Mouse (Mus musculus) cerebral cortex, adult 2 months (tissue): ENCODE results near the gene Nfix.

Experiments
- WGBS: fragments of 180-500 bp; shearing (Covaris S2); methylation state at CpG from one replicate; pipeline ENCODE4 v1.1.7; 2018; 5-methylcytosine and 5-hydroxymethylcytosine counted together

Gene Nfix

DNA sequence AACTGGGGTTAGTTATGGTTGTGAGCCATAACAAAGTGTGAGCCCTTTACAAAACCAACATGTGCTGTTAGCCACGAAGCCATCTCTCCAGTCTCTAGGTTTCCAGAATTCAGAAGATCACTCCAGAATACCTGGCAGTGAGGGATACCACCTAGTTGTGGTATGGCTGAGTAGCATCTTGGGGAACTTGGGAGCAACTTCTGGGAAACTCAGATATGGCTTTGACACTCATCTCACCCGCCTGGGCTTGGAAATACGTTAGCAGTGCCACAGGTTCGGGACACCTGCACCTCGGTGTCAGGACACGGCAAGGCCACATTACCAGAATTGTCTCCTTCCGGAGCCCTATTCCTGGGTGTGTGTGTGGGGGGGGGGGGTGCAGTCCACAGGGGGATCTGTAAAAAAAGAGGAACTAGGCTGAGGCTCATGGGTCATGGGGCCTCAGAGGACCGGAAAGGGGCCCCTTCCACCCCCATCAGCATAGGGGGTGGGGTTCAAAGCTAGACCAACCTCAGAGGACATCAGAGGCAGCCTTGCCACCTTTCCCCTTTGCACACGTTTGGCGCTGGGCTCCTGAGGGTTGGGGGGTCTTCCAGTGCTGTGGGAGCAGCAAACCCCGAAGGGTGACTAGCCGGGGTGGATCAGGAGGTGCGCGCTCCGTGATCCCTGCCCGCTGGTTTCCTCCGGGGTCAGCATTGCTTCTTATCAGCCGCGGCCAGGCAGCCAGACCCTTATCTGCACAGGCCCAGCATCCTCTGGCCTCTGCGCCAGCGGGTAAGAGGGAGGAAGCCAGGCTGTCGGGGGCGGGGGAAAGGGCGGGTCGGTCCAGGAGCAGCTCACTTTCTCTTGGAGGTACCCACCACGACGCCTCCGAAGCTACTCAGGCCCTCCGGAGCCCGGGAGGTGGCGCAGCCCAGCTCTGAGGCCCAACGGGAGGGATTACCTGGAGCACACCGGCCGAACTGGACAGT lies 98.9 kb downstream of the Nfix start, which contains the start of gene Lyl1:
Gene Lyl1, plus strand, starts transcription at position 517 of the 971 bp plus-strand sequence.
- 29% methylated on average over 34 of the region's 34 CpGs for WGBS

DNA sequence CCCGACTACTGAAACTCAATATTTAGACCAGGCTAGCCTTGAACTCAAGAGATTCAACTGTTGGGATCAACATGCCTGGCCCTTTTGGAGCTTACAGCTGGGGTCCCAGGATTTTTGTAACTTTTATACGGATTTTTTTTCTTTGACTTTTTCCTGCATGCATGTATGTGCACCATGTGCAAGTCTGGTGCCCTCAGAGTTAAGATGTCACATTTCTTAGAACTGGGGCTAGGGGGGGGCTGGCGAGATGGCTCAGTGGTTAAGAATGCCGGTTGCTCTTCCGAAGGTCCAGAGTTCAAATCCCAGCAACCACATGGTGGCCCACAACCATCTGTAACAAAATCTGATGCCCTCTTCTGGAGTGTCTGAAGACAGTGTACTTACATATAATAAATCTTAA lies 99.6 kb downstream of the Nfix start:
- WGBS = 60% methylated on average over 5 of the region's 5 CpGs

DNA sequence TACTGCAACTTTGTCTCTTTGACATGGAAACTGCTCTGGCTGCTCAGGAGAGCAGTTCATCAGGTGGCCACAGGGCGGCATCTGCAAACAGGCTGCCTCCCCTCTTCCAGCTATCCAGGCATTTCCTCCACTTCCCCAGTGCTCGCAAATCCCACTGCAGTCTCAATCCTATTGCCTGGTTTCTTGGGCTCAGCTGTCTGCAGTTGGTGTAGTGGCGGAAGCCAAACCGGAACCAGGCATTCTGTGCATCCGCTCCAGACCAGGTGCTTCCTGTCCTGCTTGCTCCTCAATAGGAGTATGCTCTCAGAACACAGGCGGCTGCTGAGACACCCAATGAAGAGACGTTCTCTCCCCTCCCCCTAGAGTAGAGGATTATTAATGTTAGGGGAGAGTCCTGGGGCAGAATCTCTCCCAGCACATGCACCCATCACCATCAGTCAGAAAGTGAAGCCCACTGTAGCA lies 100.3 kb downstream of the Nfix start:
- 23% methylated on average over 7 of the region's 7 CpGs for WGBS

DNA sequence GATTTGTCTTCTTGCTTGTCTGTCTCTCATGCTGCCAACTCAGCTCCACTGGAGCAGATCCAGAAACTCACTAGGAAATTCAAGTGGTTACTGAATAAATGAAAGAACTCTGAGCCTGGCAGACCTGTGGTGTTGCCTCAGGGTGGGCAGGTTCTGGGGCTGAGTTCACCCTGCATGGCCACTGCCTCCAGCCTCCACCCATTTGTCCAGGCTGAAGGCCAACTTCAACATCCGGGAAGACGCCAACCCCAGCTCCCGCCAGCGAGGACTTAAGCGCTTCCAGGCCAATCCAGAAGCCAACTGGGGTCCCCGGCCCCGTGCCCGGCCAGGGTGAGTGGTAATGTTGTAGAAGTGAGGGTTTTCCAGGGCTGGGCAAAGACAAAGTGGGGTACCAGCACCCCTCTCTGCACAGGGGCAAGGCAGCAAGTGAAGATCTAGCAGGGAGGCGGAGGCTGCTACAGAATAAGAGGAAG lies 101.2 kb downstream of the Nfix start:
- WGBS = 38% methylated on average over 9 of the region's 9 CpGs

DNA sequence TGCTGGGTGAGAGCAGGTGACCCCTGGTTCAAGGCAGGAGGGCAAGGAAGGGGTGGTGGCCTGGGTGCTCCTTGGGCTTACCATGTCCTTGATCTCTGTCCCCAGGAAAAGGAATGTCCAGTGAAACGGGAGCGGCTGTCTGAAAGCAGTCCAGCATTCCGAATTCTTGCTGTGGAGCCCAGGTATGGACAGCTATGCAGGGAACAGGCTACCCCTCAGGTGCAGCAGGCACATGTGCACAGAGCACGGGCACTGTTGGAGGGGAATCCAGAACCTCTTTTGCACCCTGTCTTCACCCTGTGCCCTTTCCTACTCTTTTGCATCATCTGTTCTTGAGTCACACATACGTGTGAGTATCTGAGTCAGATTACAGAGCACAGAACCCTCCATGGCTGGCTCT lies 101.9 kb downstream of the Nfix start:
- WGBS = 85% methylated on average over 5 of the region's 5 CpGs

DNA sequence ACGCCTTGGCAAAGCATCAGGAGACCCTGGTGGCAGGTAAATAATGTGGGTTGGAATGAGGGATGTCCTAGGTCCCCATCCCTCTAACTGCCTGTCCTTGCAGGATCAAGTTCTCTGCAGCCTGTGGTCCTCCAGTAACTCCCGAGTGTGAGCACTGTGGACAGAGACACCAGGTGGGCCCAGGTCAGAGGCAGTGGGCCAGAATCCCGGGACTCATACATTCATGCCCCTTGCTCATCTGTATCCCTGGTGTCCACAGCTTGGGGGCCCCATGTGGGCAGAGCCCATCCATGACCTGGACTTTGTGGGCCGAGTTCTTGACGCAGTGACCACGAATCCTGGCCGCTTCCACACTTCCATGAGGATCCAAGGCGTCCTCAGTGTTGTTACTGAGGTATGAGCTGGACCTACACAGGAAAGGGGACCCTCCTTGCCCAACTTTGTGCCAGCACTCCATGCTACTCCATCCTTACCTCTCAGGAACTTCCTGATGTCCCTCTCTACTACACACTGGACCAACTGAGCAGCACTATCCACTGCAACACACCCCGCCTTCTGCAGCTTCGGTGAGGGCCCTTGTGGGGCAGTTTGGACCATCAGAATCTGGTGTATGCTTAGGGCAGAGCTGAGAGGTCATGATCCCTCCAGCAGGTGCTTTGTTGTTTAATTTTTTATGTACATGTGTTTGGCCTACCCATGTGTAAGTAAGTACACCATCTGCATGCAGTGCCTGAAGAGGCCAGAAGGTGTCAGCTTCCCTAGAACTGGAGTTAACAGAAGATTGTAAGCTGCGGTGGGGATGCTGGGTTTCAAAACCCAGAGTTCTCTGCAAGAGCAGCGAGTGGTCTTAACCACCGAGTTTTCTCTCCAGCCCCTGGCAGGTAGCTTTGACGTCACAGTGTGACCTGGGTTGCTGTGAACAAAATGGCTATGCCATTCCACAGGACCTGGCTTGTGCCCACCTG lies 102.7 kb downstream of the Nfix start:
- WGBS = 79% methylated on average over 14 of the region's 14 CpGs

DNA sequence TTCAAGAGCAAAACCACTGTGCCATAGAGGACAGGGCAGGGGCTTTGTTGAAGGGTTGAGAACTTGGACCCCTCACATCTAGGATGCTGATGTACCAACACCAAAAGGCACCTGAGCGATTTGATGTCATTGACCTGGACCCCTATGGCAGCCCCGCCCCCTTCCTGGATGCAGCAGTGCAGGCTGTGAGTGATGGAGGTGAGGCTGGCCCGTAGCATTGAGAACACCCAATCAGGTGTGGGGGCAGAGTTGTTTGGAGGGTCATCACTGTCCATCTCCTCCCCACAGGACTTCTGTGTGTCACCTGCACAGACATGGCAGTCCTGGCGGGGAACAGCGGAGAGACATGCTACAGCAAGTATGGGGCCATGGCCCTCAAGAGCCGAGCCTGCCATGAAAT lies 105.0 kb downstream of the Nfix start:
- WGBS = 88% methylated on average over 6 of the region's 6 CpGs

DNA sequence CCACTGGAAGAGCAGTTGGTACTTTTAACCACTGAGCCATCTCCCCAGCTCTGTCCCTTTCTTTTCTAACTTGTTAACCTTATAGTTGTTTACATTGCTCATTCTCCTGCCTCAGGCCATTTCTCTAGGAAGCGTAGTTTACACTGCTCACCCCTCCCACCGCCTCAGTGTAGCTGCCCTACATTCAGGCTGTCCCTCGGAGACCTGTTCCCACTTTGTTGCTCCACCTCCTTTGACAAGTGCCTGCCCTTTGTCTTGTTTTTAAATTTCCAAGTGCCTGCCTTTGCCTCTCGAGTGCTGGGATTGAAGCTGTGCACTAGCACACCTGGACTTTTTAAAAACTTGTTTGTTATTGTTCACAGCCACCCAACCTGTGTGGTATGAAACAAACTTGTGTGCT lies 106.8 kb downstream of the Nfix start:
- WGBS = 70% methylated on average over 4 of the region's 4 CpGs

DNA sequence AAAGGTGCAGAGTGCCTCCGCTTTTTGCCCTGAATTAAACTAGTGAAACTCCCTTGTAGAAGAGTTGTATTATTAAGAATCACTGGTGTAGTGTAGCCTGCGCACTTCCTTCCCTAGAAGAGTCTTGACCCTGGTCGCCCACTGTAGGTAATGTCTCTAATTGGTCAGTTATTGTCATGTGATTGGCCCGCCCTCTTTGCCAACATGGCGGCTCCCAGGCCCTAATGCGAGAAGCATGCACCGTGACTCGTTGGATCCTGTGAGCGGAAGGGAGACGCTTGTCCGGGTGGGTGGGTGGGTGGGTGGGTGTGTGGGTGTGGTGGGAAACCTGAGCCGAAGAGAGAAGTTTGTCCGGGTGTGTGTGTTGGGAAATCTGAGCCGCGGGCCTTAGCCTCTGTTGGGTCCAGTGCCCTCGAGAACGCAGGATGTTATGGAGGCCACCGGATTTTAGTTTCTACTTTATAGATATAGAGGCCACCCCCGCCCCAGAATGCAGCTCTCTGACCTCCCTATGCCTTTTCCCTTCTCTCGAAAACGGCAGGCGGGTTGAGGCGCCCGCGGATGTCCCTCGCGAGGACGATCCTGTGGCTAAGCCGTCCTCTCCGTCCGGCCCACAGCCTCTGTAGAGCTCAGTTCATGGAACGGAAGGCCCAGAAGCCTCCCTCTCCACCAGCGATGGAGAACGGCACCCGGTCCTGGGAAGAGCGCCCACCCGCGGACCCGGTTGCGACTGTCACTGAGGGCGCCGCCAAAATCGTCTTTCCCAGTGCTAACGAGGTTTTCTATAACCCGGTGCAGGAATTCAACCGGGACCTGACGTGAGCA lies 110.8 kb downstream of the Nfix start:
- under 1% methylated on average over 47 of the region's 47 CpGs for WGBS

DNA sequence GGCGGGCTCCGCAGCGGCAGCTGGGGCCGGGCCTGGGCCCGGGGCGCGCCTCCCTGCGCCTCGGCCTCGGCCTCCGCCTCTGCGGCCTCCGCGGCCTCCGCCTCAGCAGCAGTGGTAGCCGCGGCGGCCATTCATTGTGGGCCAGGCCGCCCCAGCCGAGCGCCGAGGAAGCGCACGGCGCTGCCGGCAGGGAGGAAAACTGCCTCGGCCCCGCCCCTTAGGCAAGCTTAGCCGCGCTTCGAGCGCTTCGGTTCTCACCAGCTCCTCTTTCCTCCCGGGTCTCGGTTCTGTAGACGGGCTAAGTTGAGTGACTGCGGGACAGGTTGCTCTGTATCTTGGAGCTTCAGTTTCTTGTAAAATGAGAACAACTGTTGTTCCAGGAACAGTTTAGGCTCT lies 112.4 kb downstream of the Nfix start, which contains the start of gene Nacc1:
Gene Nacc1, minus strand, starts transcription at position 158 of the 396 bp plus-strand sequence.
- under 1% methylated on average over 37 of the region's 37 CpGs for WGBS

DNA sequence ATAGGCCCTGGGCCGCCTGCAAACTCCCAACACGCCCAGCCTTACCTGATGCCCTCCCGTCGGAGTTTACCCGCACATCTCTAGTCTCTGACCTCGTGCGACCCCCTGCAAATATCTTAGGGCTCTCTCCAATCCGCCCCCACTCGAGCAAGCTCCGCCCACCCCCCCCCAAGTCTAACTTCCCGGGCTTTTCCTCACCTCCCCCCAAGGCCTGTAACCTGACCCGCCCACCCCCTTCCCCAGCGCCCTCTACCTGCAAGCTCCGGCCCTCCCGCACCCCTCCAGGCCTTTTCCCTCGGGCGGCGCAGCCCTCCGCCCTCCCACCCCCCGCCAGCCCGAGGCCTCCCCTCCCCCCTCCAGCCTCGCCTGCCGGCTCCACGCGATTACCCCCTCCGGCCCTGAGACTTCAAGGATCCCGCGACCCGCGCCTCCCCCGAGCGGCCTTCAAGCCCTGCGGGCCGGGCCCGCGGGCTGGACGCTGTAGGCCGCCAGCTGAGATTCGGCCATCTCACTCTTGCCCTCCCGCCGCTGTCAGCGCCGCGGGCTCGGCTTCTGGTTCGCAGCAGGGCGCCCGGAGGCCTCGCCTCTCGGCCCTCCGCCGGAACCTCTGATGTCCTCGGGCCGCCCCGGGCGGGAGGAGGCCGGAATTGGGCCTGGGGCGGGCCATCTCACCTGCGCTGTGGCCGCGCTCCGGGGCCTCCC lies 113.0 kb downstream of the Nfix start:
- under 1% methylated on average over 57 of the region's 62 CpGs for WGBS

DNA sequence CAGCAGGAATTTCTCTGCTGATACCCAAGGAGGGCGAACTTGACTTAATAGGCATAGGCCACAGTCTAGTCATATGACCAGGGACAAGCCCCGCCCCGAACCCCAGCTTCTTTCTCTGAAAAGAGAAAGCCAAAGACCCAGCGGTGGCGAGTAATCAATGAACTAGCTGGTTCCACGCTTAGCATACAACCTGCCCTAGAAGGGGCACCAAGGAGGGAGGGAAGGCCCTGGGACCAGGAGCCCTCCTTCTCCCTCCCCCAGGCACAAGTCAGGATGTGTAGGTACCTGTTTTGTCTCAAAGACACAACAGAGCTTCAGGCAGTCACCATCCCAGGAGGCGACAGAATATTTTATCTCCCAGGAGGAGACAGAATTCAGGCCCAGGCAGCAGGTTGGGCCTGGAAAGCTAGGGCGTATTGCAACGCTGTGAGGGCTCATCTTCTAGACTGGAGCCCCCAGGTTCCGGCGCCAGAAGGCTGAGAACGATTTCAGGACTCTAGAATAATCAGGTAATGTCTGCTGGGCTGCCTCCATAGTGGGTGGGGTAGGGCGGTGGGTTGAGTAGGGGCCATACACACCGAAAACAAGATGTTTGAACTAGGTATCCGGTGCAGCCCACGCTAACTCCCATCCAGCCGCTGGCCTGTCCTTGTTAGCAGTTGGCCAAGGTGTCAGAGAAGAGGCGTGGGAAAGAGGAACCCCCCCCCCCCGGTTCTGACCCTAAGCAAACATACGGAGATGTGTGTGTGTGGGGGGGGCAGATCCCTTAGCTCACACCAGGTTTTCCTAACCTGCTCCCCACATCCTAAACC lies 113.7 kb downstream of the Nfix start, which contains the start of gene Trmt1:
Gene Trmt1, plus strand, starts transcription at position 117 of the 812 bp plus-strand sequence.
- 6% methylated on average over 20 of the region's 20 CpGs for WGBS

DNA sequence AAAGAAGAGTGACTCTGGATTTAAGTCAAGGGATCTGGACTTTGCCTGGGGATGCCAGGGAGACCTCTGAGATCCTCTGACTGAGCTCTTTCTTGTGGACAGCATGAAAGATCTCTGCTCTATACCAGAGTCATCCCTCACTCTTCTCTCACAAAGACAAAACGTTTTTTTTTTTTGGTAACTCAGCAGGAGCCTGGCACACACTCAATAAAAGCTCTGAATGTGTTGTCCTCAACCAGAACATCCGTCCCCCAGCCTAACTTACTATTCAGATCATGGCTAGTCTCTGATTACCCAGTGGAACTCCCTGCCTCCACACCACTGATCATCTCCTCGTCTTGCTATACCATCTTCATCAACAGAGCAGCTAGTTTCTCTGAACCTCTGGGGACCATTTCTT lies 115.6 kb downstream of the Nfix start:
- WGBS = 22% methylated on average over 3 of the region's 3 CpGs

DNA sequence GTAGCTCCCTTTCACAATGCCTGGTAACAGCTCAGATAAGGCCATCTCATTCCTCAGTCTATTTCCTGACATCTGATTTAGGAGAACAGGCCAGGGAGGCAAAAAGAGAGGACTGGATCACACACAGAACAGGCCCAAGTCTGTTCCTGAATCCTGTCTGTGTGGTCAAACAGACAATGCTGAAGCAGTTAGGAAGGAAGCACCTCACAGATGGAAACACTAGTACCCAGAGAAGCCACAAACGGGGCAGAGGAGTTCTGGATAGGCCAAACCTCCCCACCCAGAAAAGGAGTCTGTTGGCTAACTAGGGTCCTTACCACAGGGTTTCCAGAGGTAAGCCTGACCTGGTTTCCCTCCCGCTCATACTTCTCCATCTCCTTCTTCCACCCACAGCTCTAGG lies 117.9 kb downstream of the Nfix start:
- WGBS = 54% methylated on average over 2 of the region's 2 CpGs

DNA sequence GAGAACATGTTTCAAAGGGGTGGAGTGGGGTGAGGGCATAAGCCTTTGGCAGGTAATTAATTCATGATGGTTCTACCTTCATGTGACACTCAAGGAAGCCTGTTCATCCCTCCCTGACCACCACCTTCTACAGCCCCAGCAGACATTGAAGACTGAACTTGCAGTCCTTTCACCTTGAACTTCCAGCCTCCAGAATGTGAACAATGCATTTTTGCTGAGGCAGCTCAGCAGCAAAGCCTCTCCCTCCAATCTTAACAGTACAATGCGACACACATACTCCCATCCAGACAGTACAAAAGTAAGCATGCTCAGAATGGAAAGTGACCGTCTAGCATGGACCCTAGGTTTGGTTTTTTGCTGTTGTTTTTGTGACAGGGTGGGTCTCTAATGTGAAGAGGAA lies 118.7 kb downstream of the Nfix start:
- 74% methylated on average over 2 of the region's 2 CpGs for WGBS

DNA sequence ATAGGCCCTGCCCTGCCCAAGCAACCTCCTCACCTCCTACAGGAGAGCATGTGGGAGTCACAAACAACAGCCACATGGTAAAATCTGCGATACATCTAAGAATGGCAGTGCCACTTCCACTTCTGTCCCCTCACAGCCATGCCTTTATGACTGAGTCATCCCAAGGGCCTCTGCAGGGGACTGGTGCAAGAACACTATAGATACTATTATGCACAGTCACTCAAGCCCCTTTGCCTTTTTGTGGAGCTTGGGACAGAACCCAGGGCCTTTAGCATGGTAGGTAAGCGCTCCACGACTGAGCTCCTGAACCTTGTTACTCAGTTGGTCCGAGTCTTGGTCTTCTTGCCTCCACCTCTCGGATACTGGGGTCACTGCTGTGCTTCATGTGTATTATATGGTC lies 122.8 kb downstream of the Nfix start:
- 89% methylated on average over 5 of the region's 5 CpGs for WGBS

DNA sequence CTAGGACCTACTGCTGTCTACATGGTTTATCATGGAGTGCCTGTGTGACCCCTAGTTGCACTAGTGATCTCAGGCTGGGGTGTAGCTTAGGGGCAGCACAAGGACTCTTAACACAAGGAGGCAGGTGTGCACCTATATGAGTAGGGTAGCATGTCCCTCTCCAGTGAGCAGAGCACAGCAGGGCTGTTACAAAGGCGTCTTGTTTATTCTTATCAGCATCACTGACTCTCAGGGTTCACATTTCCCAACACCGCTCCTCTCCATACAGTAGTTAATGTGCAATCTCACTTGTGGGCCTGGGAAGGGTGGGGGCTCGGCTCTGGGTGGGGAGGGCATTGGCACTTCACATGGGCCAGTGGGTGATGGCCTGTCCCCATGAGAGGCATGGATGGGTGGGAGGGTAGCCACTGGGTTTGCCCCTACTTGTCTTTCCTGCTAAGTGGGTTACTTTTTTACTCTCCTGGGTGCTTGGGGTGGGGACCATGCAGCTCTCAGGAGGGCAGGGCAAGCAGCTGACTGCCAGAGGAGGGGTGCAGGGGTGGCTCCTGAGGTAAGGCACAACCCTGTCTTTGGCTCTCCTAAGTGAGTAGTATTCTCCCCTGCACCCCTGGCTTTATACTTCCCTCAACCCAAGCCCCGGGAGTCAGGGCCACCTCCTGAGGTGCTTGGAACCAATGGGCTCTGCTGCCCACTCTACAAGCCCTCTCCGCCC lies 129.7 kb downstream of the Nfix start:
- WGBS = 89% methylated on average over 5 of the region's 5 CpGs

DNA sequence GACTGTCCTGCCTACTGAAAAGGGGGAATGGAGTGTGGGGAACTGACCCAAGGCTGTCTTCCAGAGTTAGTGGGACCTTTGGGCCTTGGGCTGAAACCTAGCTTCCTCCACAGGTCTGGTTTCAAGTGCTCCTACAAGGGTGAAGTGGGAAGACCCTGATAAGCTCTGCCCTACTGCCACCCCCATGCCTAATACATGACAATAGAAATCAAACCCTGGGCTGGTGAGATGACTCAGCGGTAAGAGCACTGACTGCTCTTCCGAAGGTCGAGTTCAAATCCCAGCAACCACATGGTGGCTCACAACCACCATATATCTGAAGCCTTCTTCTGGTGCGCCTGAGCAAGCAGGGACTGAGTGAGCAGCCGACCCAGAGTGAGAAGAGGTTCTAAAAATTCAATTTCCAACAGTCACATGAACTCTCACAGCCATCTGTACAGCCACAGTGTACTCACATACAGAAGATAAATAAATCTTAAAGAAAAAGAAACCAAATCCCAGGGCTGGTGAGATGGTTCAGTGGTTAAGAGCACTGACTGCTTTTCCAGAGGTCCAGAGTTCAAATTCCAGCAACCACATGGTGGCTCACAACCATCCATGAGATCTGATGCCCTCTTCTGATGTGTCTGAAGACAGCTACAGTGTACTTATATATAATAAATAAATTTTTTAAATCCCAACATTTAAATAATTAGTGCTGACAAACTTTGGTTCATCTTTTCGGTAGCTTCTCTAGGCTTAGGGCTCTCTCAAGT lies 131.2 kb downstream of the Nfix start:
- WGBS = 70% methylated on average over 6 of the region's 6 CpGs
